25 mouse cellular contexts compared by ENCODE assay signal in genomic region chr3:133382147-133382546, GRCm38 (mm10).
DNase-seq lines count a peak whose midpoint lies in the region; ATAC-seq lines count a peak whose summit lies in the region.
"Had no signal": no experiment of that assay in that cellular context is flagged by ENCODE, and none has a peak within 500 bp of the region (broad histone marks: within the 10 kb centered on the region; RNA-seq: fewer than 3 reads in every experiment).

No protein-coding gene starts in this region.

- ATAC-seq in lung, embryonic 16.5 days (ENCODE audit: low read depth), result peak; percentile 31; the same call in 1 of the 2 replicates
- peak; percentile 67 for ATAC-seq in hindbrain, embryonic 13.5 days (ENCODE audit: low FRiP score)
- ATAC-seq: inflammation-experienced regulatory T-cells, adult 6 months had no signal

- peaks cover 17% of the 10 kb centered on the region for H3K36me3 ChIP-seq in lung, embryonic 16.5 days (ENCODE audit: control insufficient read depth, insufficient read depth, low read length)
- H3K36me3 ChIP-seq in hindbrain, embryonic 13.5 days, result peaks cover 26% of the 10 kb centered on the region

- no peak overlapping the region for H3K4me2 ChIP-seq in lung, embryonic 16.5 days (ENCODE audit: low read depth, low read length)
- no peak overlapping the region for H3K4me2 ChIP-seq in hindbrain, embryonic 13.5 days
- H3K4me2 ChIP-seq: lung, embryonic 15.5 days had no signal

- no peak for DNase-seq in lung, postnatal 14 days
- DNase-seq in MN1 (ENCODE audit: low spot score), result peak; percentile 46
- DNase-seq in Muller cell, postnatal 12 days (ENCODE audit: inconsistent ontology term), result peak; percentile 1
- DNase-seq in thymus, adult 18-20 months, result no peak
- no peak for DNase-seq in urinary bladder, postnatal 10 days (ENCODE audit: low spot score)
- DNase-seq in right cerebral cortex, postnatal 10 days (ENCODE audit: low spot score in 2 of 2), result no peak
- DNase-seq: adrenal gland, adult 8-10 months; B cell, adult 2 months; cerebellum, adult 2 months; cerebellum, postnatal 25 days; gastrocnemius, postnatal 10 days; kidney, adult 11 months; kidney, postnatal 14 days; layer of hippocampus, adult 9-11 months; liver; right cerebral cortex, adult 18-20 months; right cerebral cortex, postnatal 4 days; thymus, postnatal 4 days had no signal

- H3K27ac ChIP-seq in lung, embryonic 16.5 days (ENCODE audit: low read length), result no peak overlapping the region
- H3K27ac ChIP-seq in hindbrain, embryonic 13.5 days, result no peak overlapping the region
- H3K27ac ChIP-seq: liver, embryonic 14.5 days; lung, embryonic 15.5 days; midbrain, embryonic 10.5 days had no signal

- H3K4me1 ChIP-seq in lung, embryonic 16.5 days (replicated peaks; ENCODE audit: control insufficient read depth, insufficient read depth, low read length), result no peaks in the 10 kb centered on the region
- H3K4me1 ChIP-seq in hindbrain, embryonic 13.5 days (replicated peaks), result 0 out of 2 replicates have a peak, but pooled peaks cover 5% of the 10 kb centered on the region
- H3K4me1 ChIP-seq: lung, embryonic 15.5 days; midbrain, embryonic 10.5 days had no signal

- no peaks in the 10 kb centered on the region for H3K27me3 ChIP-seq in lung, embryonic 16.5 days (ENCODE audit: control insufficient read depth, insufficient read depth, low read depth, low read length)
- H3K27me3 ChIP-seq in hindbrain, embryonic 13.5 days, result no peaks in the 10 kb centered on the region
- H3K27me3 ChIP-seq: lung, embryonic 15.5 days had no signal

- WGBS in lung, embryonic 16.5 days, result 47% methylated on average over 9 of the region's 9 CpGs
- WGBS in hindbrain, embryonic 13.5 days, result 29% methylated on average over 9 of the region's 9 CpGs

- H3K9me3 ChIP-seq in lung, embryonic 16.5 days (ENCODE audit: control insufficient read depth, low read length), result peaks cover 7% of the 10 kb centered on the region
- H3K9me3 ChIP-seq in hindbrain, embryonic 13.5 days, result peaks cover 18% of the 10 kb centered on the region
- H3K9me3 ChIP-seq: lung, embryonic 15.5 days had no signal

- H3K9ac ChIP-seq in lung, embryonic 16.5 days (ENCODE audit: low read length), result no peak overlapping the region
- H3K9ac ChIP-seq in hindbrain, embryonic 13.5 days, result no peak overlapping the region
- H3K9ac ChIP-seq: liver, embryonic 14.5 days; lung, embryonic 15.5 days had no signal

- no peak overlapping the region for H3K4me3 ChIP-seq in lung, embryonic 16.5 days (ENCODE audit: low read length)
- H3K4me3 ChIP-seq in hindbrain, embryonic 13.5 days, result no peak overlapping the region
- H3K4me3 ChIP-seq: erythroblast, embryonic 14.5 days; lung, embryonic 15.5 days; midbrain, embryonic 10.5 days had no signal

Comparison
In these comparisons a context has a peak if more than half of its experiments do, and no peak if none do; other contexts are left out.
1. DNase-seq: peak in MN1 (single experiment) and Muller cell, postnatal 12 days (single experiment); none in lung, postnatal 14 days (single experiment), thymus, adult 18-20 months (0 of 2), urinary bladder, postnatal 10 days (single experiment) and right cerebral cortex, postnatal 10 days (0 of 2).